Mouse (Mus musculus) E14TG2a.4 (cell line): ENCODE results near the gene Agxt2.

Experiments used
- CTCF ChIP-seq: conservative IDR thresholded peaks from 2 replicates; pipeline ENCODE4 v1.5.1; 2014; ENCODE audit warnings: low read length
- POU5F1 ChIP-seq: IDR thresholded peaks from 2 replicates; pipeline ENCODE4 v1.6.1; 2014; ENCODE audit warnings: low read length, borderline replicate concordance

- no peak for TF ChIP-seq CTCF
- TF ChIP-seq POU5F1: no peak
These were observed 68.4 kb downstream of the Agxt2 start for GRCm38 (mm10) chr15:10426545-10427266.
